Mouse (Mus musculus): ENCODE results near the gene Notch3.

GRCm38 (mm10) chr17:32117287-32117871, 49.3 kb downstream of the Notch3 start:
- TF ChIP-seq CTCF (IDR thresholded peaks at IDR 0.05; ENCODE audit: low read depth, low read length) (no peak), POLR2A (IDR thresholded peaks at IDR 0.05; ENCODE audit: borderline replicate concordance, low read depth, low read length) (no peak)

Data from bone marrow macrophage, adult 2 months (primary cell).